Mouse (Mus musculus): ENCODE data around the gene Rasgrp4. TPM values are rescaled to one million over a fixed set of nuclear protein-coding genes. Genes with fewer than 3 reads are reported as not detected.
"Not testable (repeated sequence)": the region's sequence is repeated elsewhere in the genome, so short reads cannot be mapped to it uniquely, and the experiment has no call there.

The Rasgrp4 gene
- total RNA-seq, 2 experiments from 2014 or later, result 2.4 TPM

DNA sequence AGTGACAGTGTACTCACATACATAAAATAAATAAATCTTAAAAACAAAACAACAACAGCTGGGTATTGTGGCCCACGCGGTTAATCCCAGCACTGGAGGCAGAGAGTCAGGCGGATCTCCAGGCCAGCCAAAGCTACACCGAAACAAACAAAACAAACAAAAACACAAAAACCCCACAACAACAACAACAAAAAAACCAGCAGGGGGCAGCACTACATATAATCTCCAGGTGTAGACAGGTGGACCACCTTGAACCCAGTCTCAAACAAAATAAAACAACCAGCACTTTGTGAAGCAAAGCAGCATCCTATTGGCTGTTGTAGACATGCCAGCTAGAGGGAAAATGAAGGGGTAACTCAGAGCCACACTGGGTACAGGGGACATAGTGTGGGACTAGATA, 43.5 kb downstream of the Rasgrp4 start:
- no peak for DNase-seq (ENCODE audit: low spot score in 2 of 2)

GRCm38 (mm10) chr7:29179323-29179722, 44.7 kb downstream of the Rasgrp4 start:
- no peak for DNase-seq (ENCODE audit: low spot score in 2 of 2)

- peak; percentile 86 to 88 for DNase-seq (ENCODE audit: low spot score in 2 of 2)
These were observed 45.6 kb downstream of the Rasgrp4 start, which contains the start of gene Psmd8 for GRCm38 (mm10) chr7:29180077-29180853. TSS of gene Psmd8 (minus strand) at chr7:29180701.

DNA sequence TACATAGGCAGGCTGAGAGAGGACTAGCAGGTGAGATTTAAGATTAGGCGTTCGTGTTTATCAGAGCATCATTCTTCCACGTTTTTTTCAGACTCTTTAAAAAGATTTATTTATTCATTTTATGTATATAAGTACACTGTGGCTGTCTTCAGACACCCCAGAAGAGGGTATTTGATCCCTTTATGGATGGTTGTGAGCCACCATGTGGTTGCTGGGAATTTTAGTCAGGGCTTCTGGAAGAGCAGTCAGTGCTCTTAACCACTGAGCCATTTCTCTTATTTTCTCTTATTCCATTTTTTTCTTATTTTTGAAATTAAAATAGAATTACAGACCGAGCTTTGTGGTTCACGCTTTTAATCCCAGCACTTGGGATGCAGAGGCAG, 46.2 kb downstream of the Rasgrp4 start:
- DNase-seq (ENCODE audit: low spot score in 2 of 2), result no peak

DNA sequence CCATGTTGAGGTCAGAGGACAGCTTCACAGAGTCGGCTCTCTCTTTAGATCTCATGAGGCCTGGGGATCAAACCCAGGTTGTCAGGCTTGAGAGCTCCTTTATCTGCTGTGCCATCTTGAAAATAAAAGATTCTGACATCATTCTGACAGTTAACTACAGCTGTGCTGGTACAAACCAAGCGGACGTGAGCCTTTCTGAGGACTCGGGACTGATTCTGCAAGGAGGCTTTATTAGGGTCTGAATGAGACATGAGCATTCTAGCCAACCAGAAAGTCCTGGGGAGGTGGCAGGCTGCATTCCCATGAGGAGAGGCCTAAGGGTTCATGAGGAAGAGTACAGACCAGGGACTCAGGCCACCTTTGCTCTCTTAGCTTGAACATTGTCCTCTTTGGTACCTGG, 46.7 kb downstream of the Rasgrp4 start:
- not testable (repeated sequence) for DNase-seq (ENCODE audit: low spot score in 2 of 2)

GRCm38 (mm10) chr7:29194230-29194629, 59.6 kb downstream of the Rasgrp4 start:
- not testable (repeated sequence) for DNase-seq (ENCODE audit: low spot score in 2 of 2)

- DNase-seq (ENCODE audit: low spot score in 2 of 2), result no peak
These were observed 67.9 kb downstream of the Rasgrp4 start for GRCm38 (mm10) chr7:29202577-29202976.

Other genes starting within 250 kb of the Rasgrp4 start
- gene Actn4, start 172.5 kb upstream of the Rasgrp4 start, total RNA-seq (2021), result 100 to 1,000 TPM; 220 to 242 TPM
- gene Eif3k, start 153.0 kb upstream of the Rasgrp4 start, total RNA-seq (2021), result 100 to 1,000 TPM; 308 to 312 TPM
- 1 to 10 TPM; 2.5 to 3.6 TPM for gene Map4k1, start 152.8 kb upstream of the Rasgrp4 start, total RNA-seq (2021)
- gene Ryr1, start 9.7 kb upstream of the Rasgrp4 start, total RNA-seq (2021), result 10 to 100 TPM in 1 of 2 experiments, 1 to 10 TPM in 1; 5.9 to 15.1 TPM
- gene Fam98c, start 21.4 kb downstream of the Rasgrp4 start, total RNA-seq (2021), result 10 to 100 TPM; 16.2 to 17.2 TPM
- 1 to 10 TPM; 1.8 to 2.5 TPM for gene Ggn, start 35.4 kb downstream of the Rasgrp4 start, total RNA-seq (2021)
- 10 to 100 TPM; 14.5 to 15.8 TPM for gene Spred3, start 35.6 kb downstream of the Rasgrp4 start, total RNA-seq (2021)
- 100 to 1,000 TPM; 188 to 192 TPM for gene Psmd8, start 45.9 kb downstream of the Rasgrp4 start, total RNA-seq (2021)
- gene Catsperg1, start 79.2 kb downstream of the Rasgrp4 start, total RNA-seq (2021), result 1 to 10 TPM; 2.0 TPM
- gene Kcnk6, start 97.7 kb downstream of the Rasgrp4 start, total RNA-seq (2021), result 1 to 10 TPM; 2.9 to 3.6 TPM
- 10 to 100 TPM; 48.2 to 49.7 TPM for gene Yif1b, start 103.5 kb downstream of the Rasgrp4 start, total RNA-seq (2021)
- gene 2200002D01Rik, start 113.6 kb downstream of the Rasgrp4 start, total RNA-seq (2021), result 1 to 10 TPM; 2.4 to 4.5 TPM
- gene Spint2, start 147.1 kb downstream of the Rasgrp4 start, total RNA-seq (2021), result 10 to 100 TPM; 46.1 to 85.1 TPM
- gene Ppp1r14a, start 154.5 kb downstream of the Rasgrp4 start, total RNA-seq (2021), result 10 to 100 TPM; 14.3 to 15.0 TPM
- 1 to 10 TPM; 5.0 to 5.7 TPM for gene Dpf1, start 169.1 kb downstream of the Rasgrp4 start, total RNA-seq (2021)